Mouse (Mus musculus) C2C12 (cell line): ENCODE measurements around the gene Chid1. TPM values are rescaled to one million over a fixed set of nuclear protein-coding genes. Genes with fewer than 3 reads are reported as not detected.

ENCODE experiments used
- H3K27me3 ChIP-seq: one replicate; pipeline ENCODE4 v1.6.1; 2011; ENCODE audit not compliant: control insufficient read depth, insufficient read depth, insufficient read length
- H3K36me3 ChIP-seq: one replicate; pipeline ENCODE4 v1.6.1; 2011; ENCODE audit not compliant: control insufficient read depth, insufficient read depth
- H3K4me3 ChIP-seq: one replicate; pipeline ENCODE4 v1.5.1; 2011; ENCODE audit warnings: mild to moderate bottlenecking, control low read depth; ENCODE audit not compliant: poor library complexity, insufficient read depth, severe bottlenecking
- H3K79me2 ChIP-seq: one replicate; pipeline ENCODE4 v1.6.1; 2011; ENCODE audit not compliant: control insufficient read depth, insufficient read depth
- H3K79me3 ChIP-seq: one replicate; pipeline ENCODE4 v1.6.1; 2011; ENCODE audit warnings: low read depth, control low read depth
- H3ac ChIP-seq: one replicate; pipeline ENCODE3; 2011; ENCODE audit warnings: low read depth; ENCODE audit not compliant: control insufficient read depth, insufficient read length
- CEBPB ChIP-seq: IDR thresholded peaks from one replicate; pipeline ENCODE4 v1.6.1; 2011; ENCODE audit warnings: low read depth, mild to moderate bottlenecking, control low read depth, moderate library complexity
- CTCF ChIP-seq: IDR thresholded peaks from one replicate; pipeline ENCODE4 v1.5.1; 2011; ENCODE audit not compliant: control insufficient read depth, insufficient read depth, insufficient read length
- FOSL1 ChIP-seq: IDR thresholded peaks from one replicate; pipeline ENCODE4 v1.8.0; 2011; ENCODE audit warnings: mild to moderate bottlenecking, low read length; ENCODE audit not compliant: poor library complexity, insufficient read depth, severe bottlenecking
- MAX ChIP-seq: IDR thresholded peaks from one replicate; pipeline ENCODE4 v1.6.1; 2011; ENCODE audit warnings: mild to moderate bottlenecking, control low read depth
- MYOD1 ChIP-seq: IDR thresholded peaks from one replicate; pipeline ENCODE4 v1.6.1; 2011; ENCODE audit warnings: low read depth; ENCODE audit not compliant: control insufficient read depth, insufficient read length
- MYOG ChIP-seq: IDR thresholded peaks from one replicate; pipeline ENCODE4 v1.6.1; 2011; ENCODE audit not compliant: control insufficient read depth, insufficient read length; ENCODE audit errors: extremely low read depth
- USF1 ChIP-seq: IDR thresholded peaks from one replicate; pipeline ENCODE4 v1.6.1; 2011; ENCODE audit warnings: low read depth, mild to moderate bottlenecking, control low read depth, moderate library complexity
- polyA plus RNA-seq: library from polyadenylated mRNA; unstranded; fragments of >200 nt; fragmentation: generic; extraction: Trizol; gene quantifications from one replicate; pipeline ENCODE4 v1.2.1, GENCODE M21; 2012; ENCODE audit warnings: missing spikeins

Chid1 gene
- polyA plus RNA-seq, 1 experiment = 27.4 TPM

DNA sequence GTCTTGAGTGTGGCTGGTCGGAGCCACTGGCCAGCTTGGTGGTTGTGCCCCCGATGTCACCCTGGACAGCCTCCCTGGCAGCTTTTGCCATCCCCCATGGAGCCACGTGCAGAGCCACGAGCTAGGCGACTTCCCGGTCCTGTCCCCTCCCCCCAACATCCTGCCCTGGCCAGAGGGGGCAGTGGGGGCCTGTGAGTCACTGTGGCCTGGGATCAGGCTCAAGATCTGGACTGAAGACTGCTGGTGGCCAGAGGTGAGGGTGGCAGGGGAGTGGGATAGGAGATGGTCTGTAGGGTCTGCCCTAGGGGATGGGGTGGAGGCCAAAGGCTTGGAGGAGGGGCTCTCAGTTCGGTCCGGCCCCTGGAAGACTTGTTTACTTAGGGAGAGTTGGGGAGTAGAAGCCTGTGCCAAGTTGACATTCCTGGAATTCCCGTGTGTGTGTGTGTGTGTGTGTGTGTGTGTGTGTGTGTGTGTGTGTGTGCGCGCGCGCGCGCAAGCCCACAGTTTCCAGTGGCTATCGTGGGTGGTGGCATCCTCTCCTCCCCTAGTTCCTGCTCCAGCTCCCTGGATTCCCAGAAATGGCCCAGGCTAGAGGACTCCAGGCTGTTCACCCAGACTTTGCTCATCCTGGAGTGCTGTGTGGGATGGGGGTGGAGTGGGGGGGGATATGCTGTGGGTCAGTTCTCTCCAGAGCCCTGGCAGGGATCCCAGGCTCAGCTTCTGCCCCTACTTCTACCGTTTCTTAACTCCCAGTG is 63.3 kb downstream of the Chid1 start:
- TF ChIP-seq MAX = peak; percentile 95
- TF ChIP-seq CTCF = no peak
- no peak for TF ChIP-seq MYOG
- peak; percentile 62 for TF ChIP-seq USF1
- peaks cover 61% of the 10 kb centered on the region for H3K79me3 ChIP-seq
- H3ac ChIP-seq = peak overlapping the region; percentile 75
- peaks cover 94% of the 10 kb centered on the region for H3K79me2 ChIP-seq
- H3K36me3 ChIP-seq = peaks cover 15% of the 10 kb centered on the region
- peak overlapping the region; percentile 76 for H3K4me3 ChIP-seq
- H3K27me3 ChIP-seq = no peaks in the 10 kb centered on the region

- peak overlapping the region; percentile 75 for H3ac ChIP-seq
- peaks cover 21% of the 10 kb centered on the region for H3K36me3 ChIP-seq
- peak overlapping the region; percentile 76 for H3K4me3 ChIP-seq
- H3K79me2 ChIP-seq = peaks cover 94% of the 10 kb centered on the region
- H3K27me3 ChIP-seq = no peaks in the 10 kb centered on the region
- peaks cover 60% of the 10 kb centered on the region for H3K79me3 ChIP-seq
- TF ChIP-seq MAX (no peak), CEBPB (no peak), CTCF (no peak), MYOG (no peak), FOSL1 (no peak), MYOD1 (no peak), USF1 (no peak)
Measured at GRCm38 (mm10) chr7:141475805-141476158, 63.9 kb downstream of the Chid1 start.

GRCm38 (mm10) chr7:141475011-141475804 is 64.4 kb downstream of the Chid1 start, which contains the start of the genes Polr2l and Tspan4:
Gene Polr2l, minus strand, starts transcription at chr7:141475132.
Gene Tspan4, plus strand, starts transcription at chr7:141475240.
- H3K27me3 ChIP-seq = no peaks in the 10 kb centered on the region

GRCm38 (mm10) chr7:141474160-141474559 is 65.5 kb downstream of the Chid1 start:
- H3K79me2 ChIP-seq = peaks cover 94% of the 10 kb centered on the region
- peak overlapping the region; percentile 87 for H3ac ChIP-seq
- H3K79me3 ChIP-seq = peaks cover 58% of the 10 kb centered on the region
- peaks cover 33% of the 10 kb centered on the region for H3K36me3 ChIP-seq
- no peaks in the 10 kb centered on the region for H3K27me3 ChIP-seq
- peak overlapping the region; percentile 76 for H3K4me3 ChIP-seq
- TF ChIP-seq MYOD1 (no peak), MAX (no peak), CTCF (no peak), USF1 (no peak), CEBPB (no peak), MYOG (no peak), FOSL1 (no peak)

More at GRCm38 (mm10) chr7:141475011-141475804, 64.4 kb downstream of the Chid1 start, which contains the start of the genes Polr2l and Tspan4:
- H3K36me3 ChIP-seq = peaks cover 27% of the 10 kb centered on the region
- H3K4me3 ChIP-seq = peak within 1 kb of the TSS; percentile 76
- H3K79me3 ChIP-seq = peaks cover 58% of the 10 kb centered on the region
- peaks cover 94% of the 10 kb centered on the region for H3K79me2 ChIP-seq
- TF ChIP-seq MYOG (no peak), CTCF (no peak), CEBPB (no peak), MAX (no peak), USF1 (no peak), MYOD1 (no peak)
- peak within 1 kb of the TSS; percentile 87 for H3ac ChIP-seq

DNA sequence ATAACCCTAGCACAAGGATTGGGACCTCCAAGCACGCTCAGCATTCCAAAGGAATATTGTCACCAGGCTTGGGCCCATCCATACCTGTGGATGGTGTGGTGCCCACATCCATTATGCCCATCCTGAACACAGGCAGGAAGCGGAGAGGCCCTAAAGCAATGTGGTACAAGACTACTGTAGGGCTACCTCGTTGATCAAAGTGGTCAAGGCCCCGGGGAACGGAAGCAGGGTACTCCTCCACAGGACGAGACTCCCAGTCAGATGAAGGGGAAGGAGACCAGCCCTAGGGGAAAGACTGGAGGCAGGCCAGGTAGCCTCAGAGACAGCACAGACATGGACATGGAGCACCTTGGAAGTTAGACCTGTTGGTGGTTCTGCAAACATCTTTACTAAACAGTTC is 66.9 kb downstream of the Chid1 start:
- Histone ChIP-seq H3ac (no peak overlapping the region), H3K36me3 (peaks cover 33% of the 10 kb centered on the region), H3K79me2 (peaks cover 92% of the 10 kb centered on the region), H3K4me3 (no peak overlapping the region), H3K27me3 (no peaks in the 10 kb centered on the region), H3K79me3 (peaks cover 52% of the 10 kb centered on the region)
- TF ChIP-seq MAX (no peak), MYOG (no peak)

DNA sequence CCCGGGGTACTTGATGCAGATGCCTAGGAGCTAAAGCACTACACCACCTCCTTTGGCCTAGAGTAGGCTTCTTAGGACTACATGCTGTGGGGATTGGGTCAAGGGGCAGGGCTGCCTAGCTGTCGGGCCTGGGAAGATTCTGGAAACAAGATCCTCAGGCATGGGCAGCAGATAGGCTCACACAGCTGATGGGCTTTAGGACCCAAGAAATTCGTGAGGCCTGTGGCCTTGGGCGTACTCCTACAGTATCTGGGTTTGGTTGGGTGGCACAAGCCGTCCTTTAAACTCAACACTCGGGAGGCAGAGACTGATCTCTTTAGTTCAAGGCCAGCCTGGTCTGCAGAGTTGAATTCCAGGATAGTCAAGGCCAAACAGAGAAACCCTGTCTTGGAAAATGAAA is 67.4 kb downstream of the Chid1 start:
- Histone ChIP-seq H3K36me3 (peaks cover 33% of the 10 kb centered on the region), H3ac (no peak overlapping the region), H3K27me3 (no peaks in the 10 kb centered on the region), H3K79me2 (peaks cover 92% of the 10 kb centered on the region), H3K79me3 (peaks cover 48% of the 10 kb centered on the region), H3K4me3 (no peak overlapping the region)
- no peak for TF ChIP-seq MAX
- TF ChIP-seq CEBPB = no peak
- no peak for TF ChIP-seq USF1
- TF ChIP-seq MYOG = no peak
- no peak for TF ChIP-seq MYOD1
- no peak for TF ChIP-seq CTCF
- no peak for TF ChIP-seq FOSL1
